Mouse (Mus musculus) lung, embryonic 15.5 days (tissue): Measurements from ENCODE around the gene Fam57b. TPM values are rescaled to one million over a fixed set of nuclear protein-coding genes. Genes with fewer than 3 reads are reported as not detected.

ENCODE experiments used
- ATAC-seq: fragments of 200-750 bp; cut with Nextera tagmentation; 2 replicates; pipeline ENCODE4 v1.8.0; 2017; ENCODE audit warnings: moderate number of reproducible peaks, borderline replicate concordance; ENCODE audit not compliant: low FRiP score, low TSS enrichment; ENCODE audit errors: extremely low read depth
- H3K27ac ChIP-seq: fragments of 300-500 bp; sonication (generic); 2 replicates; pipeline ENCODE4 v1.5.1; 2015; ENCODE audit warnings: moderate library complexity, mild to moderate bottlenecking, inconsistent platforms
- H3K27me3 ChIP-seq: fragments of 300-500 bp; sonication (generic); 2 replicates; pipeline ENCODE4 v1.6.1; 2015; ENCODE audit warnings: inconsistent platforms
- H3K36me3 ChIP-seq: fragments of 300-500 bp; sonication (generic); 2 replicates; pipeline ENCODE4 v1.6.1; 2015; ENCODE audit warnings: inconsistent platforms
- H3K4me1 ChIP-seq: fragments of 300-500 bp; sonication (generic); 2 replicates; pipeline ENCODE4 v1.6.1; 2015; ENCODE audit warnings: inconsistent platforms
- H3K4me2 ChIP-seq: fragments of 300-500 bp; sonication (generic); 2 replicates; pipeline ENCODE4 v1.6.1; 2015; ENCODE audit warnings: inconsistent platforms, mild to moderate bottlenecking, moderate library complexity
- H3K4me3 ChIP-seq: fragments of 300-500 bp; sonication (generic); 2 replicates; pipeline ENCODE4 v1.5.1; 2015; ENCODE audit warnings: mild to moderate bottlenecking, inconsistent platforms
- H3K9ac ChIP-seq: fragments of 300-500 bp; sonication (generic); 2 replicates; pipeline ENCODE4 v1.6.1; 2015; ENCODE audit warnings: inconsistent platforms
- H3K9me3 ChIP-seq: fragments of 300-500 bp; sonication (generic); 2 replicates; pipeline ENCODE4 v1.6.1; 2016; ENCODE audit warnings: inconsistent platforms
- WGBS: fragments of 180-500 bp; shearing (Covaris S2); methylation state at CpG from one replicate; pipeline ENCODE4 v1.1.7; 2015; 5-methylcytosine and 5-hydroxymethylcytosine counted together
- polyA plus RNA-seq: library from polyadenylated mRNA; unstranded; fragments of >200 nt; fragmentation: Nextera tagmentation; extraction: Ambion mirVana; gene quantifications from 2 replicates; pipeline ENCODE4 v1.2.1, GENCODE M21; 2015

The Fam57b gene
- polyA plus RNA-seq, 1 experiment from 2014 or later: 0.19 TPM

DNA sequence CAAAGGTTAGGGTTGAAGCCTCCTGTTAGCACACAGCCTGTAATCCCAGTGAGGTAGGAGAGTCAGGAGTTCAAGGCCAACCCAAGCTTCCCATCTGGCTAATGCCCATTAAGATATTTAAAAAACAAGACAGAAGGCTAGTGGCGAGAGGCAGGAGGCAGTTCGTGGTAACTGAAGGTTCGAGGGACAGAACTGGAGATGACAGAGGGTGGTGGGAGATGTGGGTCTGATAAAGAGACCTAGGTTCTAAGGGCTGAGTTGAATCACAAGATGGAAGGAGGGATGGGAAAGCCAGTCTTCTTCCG lies 49.6 kb downstream of the Fam57b start, which contains the start of gene Doc2a:
TSS of gene Doc2a (plus strand) at position 301 of the 305 bp plus-strand sequence.
- Histone ChIP-seq H3K4me3 (peak within 1 kb of the TSS; percentile 50), H3K36me3 (peaks cover 4% of the 10 kb centered on the region), H3K9me3 (no peaks in the 10 kb centered on the region), H3K4me2 (peak within 1 kb of the TSS; percentile 96), H3K27me3 (peaks cover 40% of the 10 kb centered on the region), H3K4me1 (peaks cover 12% of the 10 kb centered on the region), H3K9ac (peak within 1 kb of the TSS; percentile 41), H3K27ac (no peak within 1 kb of the TSS)
- no peak for ATAC-seq
- 29% methylated on average over 4 of the region's 4 CpGs for WGBS

DNA sequence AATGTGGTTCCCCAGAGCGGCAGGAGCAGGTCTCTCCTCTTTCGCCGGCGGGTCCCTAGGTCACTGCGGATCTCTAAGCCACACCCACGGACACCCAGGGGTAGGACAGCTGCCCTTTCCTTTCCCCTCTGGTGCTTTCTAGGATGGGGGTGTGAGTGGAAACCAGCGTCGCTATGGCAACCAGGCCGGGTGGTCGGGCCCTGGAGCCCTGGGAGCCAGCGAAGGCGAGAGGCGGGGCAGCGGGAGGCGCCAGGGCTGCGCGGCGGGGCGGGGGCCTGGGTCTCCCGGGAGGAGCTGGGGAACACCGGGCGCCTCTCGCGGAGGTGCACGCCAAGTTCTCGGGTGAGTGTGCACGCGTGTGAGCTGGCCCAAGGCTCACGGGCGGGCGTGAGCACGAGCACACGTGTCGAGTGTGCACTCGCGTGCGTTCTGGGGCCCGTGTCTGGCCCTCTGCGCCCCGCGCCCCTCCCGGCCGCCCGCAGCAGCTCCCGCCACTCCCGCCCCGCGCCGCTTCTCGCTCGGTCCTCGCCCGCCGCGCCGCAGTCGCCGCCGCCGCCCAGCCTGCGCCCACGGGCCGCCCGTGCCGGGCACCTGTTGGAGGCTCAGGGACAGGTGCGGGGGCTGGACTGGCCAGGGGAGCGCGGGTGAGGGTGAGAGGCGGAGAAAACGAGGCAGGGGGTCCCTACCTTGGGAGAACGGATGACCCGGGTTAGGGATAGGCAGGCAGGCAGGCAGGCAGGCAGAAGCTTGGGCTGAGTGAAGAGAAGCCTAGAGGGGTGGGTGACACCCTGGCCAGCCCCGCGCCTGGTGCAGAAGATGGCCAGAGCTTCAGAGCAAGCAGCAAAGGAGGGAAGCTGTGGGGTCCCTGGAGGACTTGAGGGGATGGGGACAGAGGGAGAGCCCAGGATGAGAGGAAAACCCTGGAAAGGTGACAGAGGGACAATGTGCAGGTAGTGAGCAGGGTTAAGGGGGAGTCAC lies 50.2 kb downstream of the Fam57b start:
- H3K27ac ChIP-seq: no peak overlapping the region
- peaks cover 12% of the 10 kb centered on the region for H3K4me1 ChIP-seq
- WGBS: 2% methylated on average over 64 of the region's 74 CpGs
- H3K4me2 ChIP-seq: peak overlapping the region; percentile 96
- H3K36me3 ChIP-seq: peaks cover 10% of the 10 kb centered on the region
- no peaks in the 10 kb centered on the region for H3K9me3 ChIP-seq
- H3K27me3 ChIP-seq: peaks cover 40% of the 10 kb centered on the region
- H3K9ac ChIP-seq: peak overlapping the region; percentile 41
- peak; percentile 50 for ATAC-seq
- peak overlapping the region; percentile 50 for H3K4me3 ChIP-seq

DNA sequence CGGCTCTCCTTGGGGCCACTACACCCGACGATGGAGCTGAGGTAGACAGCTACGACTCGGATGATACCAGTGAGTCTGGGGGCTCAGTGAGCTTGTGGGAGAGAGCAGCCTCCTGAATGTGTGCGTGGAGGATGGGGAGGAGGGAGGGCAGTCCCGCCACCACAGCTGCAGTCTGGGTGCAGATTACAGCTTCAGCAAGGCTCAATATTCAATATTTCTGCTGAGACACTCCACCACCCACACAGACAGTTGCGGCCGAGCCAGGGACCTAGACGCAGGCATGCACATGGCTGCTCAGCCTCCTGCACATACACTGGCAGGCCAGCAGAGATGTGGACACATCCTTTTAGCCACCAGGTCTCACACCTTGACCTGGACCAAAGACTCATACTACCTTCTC lies 51.3 kb downstream of the Fam57b start:
- WGBS: 16% methylated on average over 10 of the region's 10 CpGs
- H3K27ac ChIP-seq: no peak overlapping the region
- peaks cover 19% of the 10 kb centered on the region for H3K36me3 ChIP-seq
- H3K27me3 ChIP-seq: peaks cover 40% of the 10 kb centered on the region
- no peak overlapping the region for H3K4me3 ChIP-seq
- no peaks in the 10 kb centered on the region for H3K9me3 ChIP-seq
- H3K4me2 ChIP-seq: 0 out of 2 replicates have a peak overlapping the region, but pooled peaks have one; percentile 96
- H3K4me1 ChIP-seq: peaks cover 12% of the 10 kb centered on the region
- no peak for ATAC-seq
- H3K9ac ChIP-seq: no peak overlapping the region

- Histone ChIP-seq H3K36me3 (peaks cover 22% of the 10 kb centered on the region), H3K27ac (no peak overlapping the region), H3K9ac (no peak overlapping the region), H3K4me1 (peaks cover 12% of the 10 kb centered on the region), H3K4me2 (no peak overlapping the region), H3K4me3 (no peak overlapping the region), H3K9me3 (no peaks in the 10 kb centered on the region), H3K27me3 (peaks cover 40% of the 10 kb centered on the region)
- 72% methylated on average over 6 of the region's 6 CpGs for WGBS
- no peak for ATAC-seq
Observed at GRCm38 (mm10) chr7:126850161-126850560, 52.7 kb downstream of the Fam57b start.

DNA sequence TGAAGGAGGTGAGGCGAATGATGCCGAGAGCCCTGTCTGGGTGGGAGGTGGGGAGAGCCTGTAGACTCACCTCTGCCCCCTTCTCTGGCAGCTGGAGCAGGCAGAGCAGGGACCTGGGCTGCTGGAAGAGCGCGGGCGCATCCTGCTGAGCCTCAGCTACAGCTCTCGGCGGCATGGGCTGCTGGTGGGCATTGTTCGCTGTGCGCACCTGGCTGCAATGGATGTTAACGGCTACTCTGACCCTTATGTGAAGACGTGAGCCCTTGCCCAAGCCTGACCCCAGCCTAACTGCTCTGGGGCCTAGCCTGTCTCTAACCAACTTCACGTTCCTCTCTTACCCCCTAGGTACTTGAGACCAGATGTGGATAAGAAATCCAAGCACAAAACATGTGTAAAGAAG lies 53.7 kb downstream of the Fam57b start:
- no peak overlapping the region for H3K27ac ChIP-seq
- H3K4me2 ChIP-seq: no peak overlapping the region
- WGBS: 41% methylated on average over 12 of the region's 12 CpGs
- ATAC-seq: no peak
- no peak overlapping the region for H3K4me3 ChIP-seq
- peaks cover 40% of the 10 kb centered on the region for H3K27me3 ChIP-seq
- no peaks in the 10 kb centered on the region for H3K9me3 ChIP-seq
- H3K36me3 ChIP-seq: peaks cover 27% of the 10 kb centered on the region
- no peak overlapping the region for H3K9ac ChIP-seq
- peaks cover 12% of the 10 kb centered on the region for H3K4me1 ChIP-seq

DNA sequence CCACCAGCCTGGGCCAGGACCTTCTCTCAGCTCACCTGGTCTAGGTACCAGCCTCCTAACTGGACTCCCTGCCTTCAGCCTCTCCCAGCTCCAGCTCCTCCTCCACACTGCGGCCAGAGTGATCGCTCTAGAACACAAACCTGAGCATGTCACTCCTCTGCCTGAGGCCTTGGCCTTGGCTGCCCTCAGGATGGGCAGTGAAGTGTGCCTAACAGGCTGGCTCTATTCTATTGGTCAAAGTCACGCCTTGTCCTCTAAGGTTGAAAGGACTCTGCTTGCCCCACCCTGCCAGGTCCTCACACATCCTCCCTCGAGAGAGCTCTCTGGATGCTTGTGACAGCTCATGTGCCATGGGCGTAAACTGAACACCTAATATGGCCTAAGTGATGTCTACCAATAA lies 56.0 kb downstream of the Fam57b start:
- Histone ChIP-seq H3K4me2 (no peak overlapping the region), H3K9ac (no peak overlapping the region), H3K27me3 (peaks cover 18% of the 10 kb centered on the region), H3K4me3 (no peak overlapping the region), H3K36me3 (peaks cover 34% of the 10 kb centered on the region), H3K27ac (no peak overlapping the region), H3K4me1 (no peaks in the 10 kb centered on the region), H3K9me3 (no peaks in the 10 kb centered on the region)
- 85% methylated on average over 5 of the region's 5 CpGs for WGBS
- no peak for ATAC-seq

DNA sequence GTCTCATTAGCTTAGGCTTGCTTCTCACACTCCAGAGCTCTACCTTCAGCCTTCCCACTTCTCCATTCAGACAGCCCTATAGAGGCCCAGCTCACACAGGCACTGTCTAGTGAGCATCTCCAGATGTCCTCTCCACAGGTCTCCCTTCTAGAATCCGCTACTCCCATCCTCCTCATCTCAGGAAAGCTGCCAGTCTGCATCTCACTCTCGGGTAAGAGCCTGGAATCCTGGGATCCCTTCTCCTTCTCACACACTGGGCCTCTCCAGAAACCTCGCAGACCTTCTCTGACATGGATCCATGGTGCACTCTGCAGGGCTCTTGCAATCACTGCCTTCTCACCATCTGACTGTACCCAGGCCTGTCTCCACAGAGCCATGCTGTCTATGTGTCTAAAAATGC lies 58.2 kb downstream of the Fam57b start:
- H3K4me3 ChIP-seq: no peak overlapping the region
- no peaks in the 10 kb centered on the region for H3K27me3 ChIP-seq
- no peak overlapping the region for H3K4me2 ChIP-seq
- peaks cover 1% of the 10 kb centered on the region for H3K4me1 ChIP-seq
- 77% methylated on average over 3 of the region's 3 CpGs for WGBS
- H3K9me3 ChIP-seq: no peaks in the 10 kb centered on the region
- no peak overlapping the region for H3K27ac ChIP-seq
- H3K36me3 ChIP-seq: peaks cover 46% of the 10 kb centered on the region
- H3K9ac ChIP-seq: no peak overlapping the region
- ATAC-seq: no peak

DNA sequence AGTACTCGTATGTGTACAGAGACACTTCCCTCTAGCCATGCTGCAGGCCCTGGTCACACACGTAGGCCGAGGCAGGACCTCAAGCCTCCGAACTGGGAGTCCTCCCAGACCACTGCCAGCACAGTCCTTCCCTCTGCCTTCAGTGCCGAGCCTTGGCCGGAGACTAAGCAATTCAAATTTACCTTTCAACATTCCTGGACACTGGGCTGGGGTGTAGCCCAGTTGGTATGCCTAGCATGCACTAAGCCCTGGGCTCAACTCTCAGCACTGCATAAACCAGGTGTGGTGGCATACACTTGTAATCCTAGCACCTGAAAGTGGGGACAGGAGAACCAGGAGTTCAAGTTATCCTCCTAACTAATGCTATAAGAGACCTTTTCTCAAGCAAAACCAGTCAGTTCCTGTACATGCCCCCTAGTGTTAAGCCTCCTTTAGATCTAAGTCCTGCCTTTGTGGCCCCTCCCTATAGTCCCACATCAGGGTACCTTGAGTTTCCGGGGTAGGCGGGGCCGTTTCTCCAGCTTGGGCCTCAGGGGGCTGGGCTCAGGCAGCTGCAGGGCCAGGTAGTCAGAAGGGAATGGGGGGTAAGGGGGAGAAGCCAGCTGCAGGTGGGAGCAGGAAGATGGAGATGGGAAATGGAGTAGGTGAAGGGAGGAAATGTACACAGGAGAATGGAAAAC lies 59.4 kb downstream of the Fam57b start:
- Histone ChIP-seq H3K4me2 (no peak overlapping the region), H3K27ac (peak overlapping the region; percentile 20), H3K9ac (no peak overlapping the region)

GRCm38 (mm10) chr7:126860987-126861386 lies 63.5 kb downstream of the Fam57b start:
- peak overlapping the region; percentile 61 for H3K9ac ChIP-seq
- peaks cover 38% of the 10 kb centered on the region for H3K36me3 ChIP-seq
- H3K27me3 ChIP-seq: no peaks in the 10 kb centered on the region
- peaks cover 28% of the 10 kb centered on the region for H3K4me1 ChIP-seq
- H3K4me2 ChIP-seq: peak overlapping the region; percentile 74
- WGBS: 51% methylated on average over 5 of the region's 5 CpGs
- 0 out of 2 replicates have a peak, but pooled peaks have one; percentile 1 for ATAC-seq
- H3K4me3 ChIP-seq: peak overlapping the region; percentile 58
- no peaks in the 10 kb centered on the region for H3K9me3 ChIP-seq
- no peak overlapping the region for H3K27ac ChIP-seq

More for the DNA sequence above, 59.4 kb downstream of the Fam57b start:
- no peaks in the 10 kb centered on the region for H3K9me3 ChIP-seq
- H3K4me1 ChIP-seq: peaks cover 6% of the 10 kb centered on the region
- peak; percentile 19; the same call in 1 of the 2 replicates for ATAC-seq
- H3K4me3 ChIP-seq: no peak overlapping the region
- WGBS: 58% methylated on average over 9 of the region's 9 CpGs
- H3K36me3 ChIP-seq: peaks cover 44% of the 10 kb centered on the region
- no peaks in the 10 kb centered on the region for H3K27me3 ChIP-seq

DNA sequence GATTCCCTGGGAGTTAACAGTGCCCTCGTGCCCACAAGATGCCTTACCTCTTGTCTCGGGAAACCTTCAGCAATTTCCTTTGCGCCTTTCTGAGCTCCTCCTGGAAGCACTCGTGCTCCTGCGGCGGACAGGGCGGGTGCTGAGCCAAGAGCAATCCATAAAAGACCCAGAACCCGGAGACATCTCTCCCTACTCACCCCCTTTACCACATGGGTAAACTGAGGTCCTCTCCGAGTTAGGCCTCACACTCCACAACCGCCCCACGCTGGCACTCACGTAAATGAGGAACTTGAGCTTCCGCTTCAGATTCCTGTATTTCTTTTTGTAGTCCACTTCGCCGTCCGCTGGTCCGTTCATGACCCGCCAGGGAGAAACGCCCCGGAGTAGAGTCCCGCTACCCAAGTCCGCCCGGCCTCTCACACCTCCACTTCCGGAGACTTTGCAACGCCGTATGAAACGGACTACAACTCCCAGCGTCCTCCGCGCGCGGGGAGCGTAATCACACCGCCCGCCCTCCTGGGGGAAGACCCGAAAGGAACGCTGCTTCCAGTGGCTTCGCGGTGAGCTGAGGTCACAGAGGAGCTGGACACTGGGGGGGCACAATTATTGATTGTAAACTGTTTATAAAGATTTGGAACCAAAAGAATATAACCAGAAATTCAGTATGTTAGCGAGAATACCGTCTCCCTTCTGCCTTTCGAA lies 64.1 kb downstream of the Fam57b start, which contains the start of gene Hirip3:
TSS of gene Hirip3 (plus strand) at position 544 of the 702 bp plus-strand sequence.
- peak; percentile 93 for ATAC-seq
- H3K36me3 ChIP-seq: peaks cover 39% of the 10 kb centered on the region
- no peaks in the 10 kb centered on the region for H3K27me3 ChIP-seq
- no peaks in the 10 kb centered on the region for H3K9me3 ChIP-seq
- H3K4me2 ChIP-seq: peak within 1 kb of the TSS; percentile 74
- H3K27ac ChIP-seq: peak within 1 kb of the TSS; percentile 79
- H3K4me3 ChIP-seq: peak within 1 kb of the TSS; percentile 58
- H3K9ac ChIP-seq: peak within 1 kb of the TSS; percentile 61
- peaks cover 28% of the 10 kb centered on the region for H3K4me1 ChIP-seq
- WGBS: 2% methylated on average over 42 of the region's 42 CpGs

DNA sequence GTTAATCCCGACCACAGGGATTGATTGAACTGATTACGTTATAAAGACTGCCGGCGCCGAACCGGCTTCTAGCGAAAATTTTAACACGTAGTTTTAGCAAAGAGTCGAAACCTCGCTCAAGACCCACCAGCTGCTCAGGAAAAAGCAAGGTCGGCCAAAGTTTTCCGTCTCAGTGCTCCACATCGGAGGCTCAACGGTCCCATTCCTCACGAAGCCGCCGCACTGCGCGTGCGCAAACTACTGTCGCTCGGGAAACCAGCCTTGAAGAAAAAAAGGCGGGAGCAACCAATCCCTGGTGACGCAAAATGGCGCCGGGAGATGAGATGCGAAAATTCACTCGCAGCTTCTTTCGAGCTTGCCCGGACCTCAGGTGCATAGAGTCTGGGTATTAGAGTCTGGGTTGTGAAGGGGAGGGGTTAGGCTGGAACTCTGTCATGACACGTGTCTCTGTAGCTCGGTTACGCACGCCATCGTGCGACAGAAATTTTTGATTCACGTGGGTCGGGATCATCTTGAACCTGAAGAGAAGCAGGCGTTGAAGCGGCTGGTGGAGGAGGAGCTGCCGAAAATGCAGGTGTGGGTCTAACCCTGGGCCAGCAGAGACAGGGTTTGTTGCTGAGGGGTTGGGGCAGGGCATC lies 64.8 kb downstream of the Fam57b start, which contains the start of gene Ino80e:
TSS of gene Ino80e (minus strand) at position 231 of the 638 bp plus-strand sequence.
- peaks cover 28% of the 10 kb centered on the region for H3K4me1 ChIP-seq
- H3K27ac ChIP-seq: peak within 1 kb of the TSS; percentile 79
- ATAC-seq: peak; percentile 70; the same call in 1 of the 2 replicates
- H3K36me3 ChIP-seq: peaks cover 43% of the 10 kb centered on the region
- 0% methylated on average over 41 of the region's 41 CpGs for WGBS
- no peaks in the 10 kb centered on the region for H3K27me3 ChIP-seq
- peak within 1 kb of the TSS; percentile 74 for H3K4me2 ChIP-seq
- H3K9me3 ChIP-seq: no peaks in the 10 kb centered on the region
- H3K4me3 ChIP-seq: peak within 1 kb of the TSS; percentile 58
- H3K9ac ChIP-seq: peak within 1 kb of the TSS; percentile 61
